Mouse (Mus musculus): ENCODE results near the gene Ckap2.

The Ckap2 gene

GRCm38 (mm10) chr8:22132062-22132461, 53.6 kb downstream of the Ckap2 start:
- no peak for TF ChIP-seq GATA4 (IDR thresholded peaks at IDR 0.05; ENCODE audit: insufficient replicate concordance, low read length)

- TF ChIP-seq GATA4 (IDR thresholded peaks at IDR 0.05; ENCODE audit: insufficient replicate concordance, low read length): no peak
These were observed 61.1 kb downstream of the Ckap2 start, which contains the start of gene Nek5 for GRCm38 (mm10) chr8:22124220-22125152. Nek5 (minus strand) TSS chr8:22125053.

Data from liver, adult (tissue).